Mouse (Mus musculus) kidney, postnatal 10 days (tissue): ENCODE measurements around the gene 4930452B06Rik.

Experiments used
- DNase-seq: peaks from one replicate; pipeline ENCODE4 v3.0.0; 2021; ENCODE audit warnings: mixed read lengths

The 4930452B06Rik gene

DNA sequence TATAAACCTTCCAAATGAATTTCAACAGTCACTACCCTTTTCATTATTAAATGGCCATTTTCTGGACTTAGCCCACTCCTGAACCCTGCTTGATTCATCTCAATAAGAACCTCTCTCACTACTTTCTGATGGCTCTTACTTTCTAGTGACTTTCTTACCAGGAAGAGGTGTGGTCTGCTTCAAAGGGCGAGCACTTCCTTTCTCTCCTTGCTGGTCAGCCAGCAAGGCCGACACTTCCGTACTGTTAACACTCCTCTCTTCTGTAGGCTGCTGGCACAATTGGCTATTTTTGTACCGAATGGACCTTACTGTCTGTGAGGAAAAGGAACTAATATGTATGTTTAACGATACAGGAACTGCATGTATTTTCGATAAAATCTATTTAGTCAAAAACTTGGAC lies 148.4 kb downstream of the 4930452B06Rik start:
- no peak for DNase-seq

DNA sequence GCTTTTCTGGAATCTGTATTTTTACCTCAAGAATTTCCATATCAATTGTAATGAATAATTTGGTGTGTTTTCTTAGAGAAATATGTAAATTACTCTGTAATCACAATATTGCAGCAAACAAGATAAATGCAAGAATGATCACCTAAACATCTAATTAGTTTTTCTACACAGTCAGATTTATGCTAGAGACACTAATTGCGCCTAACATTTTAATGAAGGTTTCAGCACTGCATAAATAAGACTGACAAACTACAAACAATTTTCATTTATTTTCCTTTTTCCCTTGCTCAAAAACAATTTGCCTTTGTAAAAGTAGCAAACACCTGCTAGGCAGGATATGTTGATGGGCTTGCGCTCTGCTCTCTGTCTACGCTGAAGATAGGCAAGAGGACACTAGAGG lies 152.0 kb downstream of the 4930452B06Rik start:
- no peak for DNase-seq

DNA sequence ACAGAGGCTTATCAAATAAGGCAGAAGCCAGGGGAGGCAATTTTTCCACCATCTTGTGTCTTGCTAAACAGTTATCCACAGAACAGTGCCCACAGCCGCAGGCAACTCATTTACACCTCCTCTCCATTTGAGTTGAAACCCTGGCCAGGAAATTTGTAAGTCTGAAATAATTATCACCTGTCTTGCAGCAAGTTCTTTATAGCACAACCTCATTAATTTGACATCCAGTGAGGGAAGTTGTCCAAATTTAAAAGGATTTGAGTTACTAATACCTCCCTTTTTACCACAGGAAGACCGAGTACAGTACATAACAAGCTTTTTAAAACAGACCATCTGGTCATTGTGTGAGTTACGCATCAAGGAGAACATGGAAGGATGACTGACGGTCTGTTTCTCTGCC lies 154.8 kb downstream of the 4930452B06Rik start:
- no peak for DNase-seq

DNA sequence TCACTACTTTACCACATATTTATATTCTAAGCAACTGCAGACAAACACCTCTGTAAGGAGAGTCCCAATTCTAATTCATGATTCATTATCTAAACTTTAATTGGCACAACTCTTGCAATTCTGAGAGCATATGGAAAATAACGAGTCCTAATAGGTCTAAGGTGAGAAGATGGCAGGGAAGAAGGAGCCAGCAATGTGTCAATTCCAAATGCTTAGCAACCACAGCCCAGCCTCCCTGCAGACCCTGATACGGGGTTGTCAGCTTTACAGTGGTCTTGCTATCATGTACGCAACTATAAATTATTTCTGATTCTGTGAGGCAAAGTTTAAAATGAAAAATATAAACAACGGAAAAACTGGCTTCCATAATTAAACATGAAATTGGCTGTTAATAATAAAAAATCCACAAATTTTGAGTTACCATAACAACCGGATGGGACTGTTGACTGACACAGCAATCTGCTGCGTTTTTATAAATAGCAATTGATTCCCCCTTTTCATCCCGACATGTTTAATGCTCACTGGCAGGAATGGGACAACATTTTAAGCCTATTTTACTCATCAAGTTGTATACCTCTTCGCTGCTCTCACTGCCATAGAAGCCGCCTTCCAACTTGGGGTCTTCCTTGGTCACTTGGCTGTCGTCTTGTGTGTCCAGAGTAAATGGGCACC lies 155.6 kb downstream of the 4930452B06Rik start:
- no peak for DNase-seq

DNA sequence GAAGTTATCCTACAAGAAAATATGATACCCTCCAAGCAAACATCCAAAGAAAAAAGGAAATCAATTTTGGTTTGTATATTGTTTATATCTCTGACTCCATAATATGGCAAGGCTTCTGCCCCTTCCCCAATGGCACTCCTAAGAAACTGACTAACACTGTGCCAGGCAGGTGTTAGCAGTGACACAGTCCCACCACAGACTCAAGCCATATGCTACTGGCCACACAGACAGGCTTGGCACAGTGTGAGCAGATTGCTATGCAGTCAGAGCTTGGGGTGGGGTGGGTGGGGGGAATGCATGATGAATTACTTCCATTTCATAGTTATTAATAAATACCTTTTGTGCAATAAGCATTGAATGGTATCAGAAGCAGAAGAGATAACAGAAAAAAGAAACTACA lies 157.4 kb downstream of the 4930452B06Rik start:
- no peak for DNase-seq

DNA sequence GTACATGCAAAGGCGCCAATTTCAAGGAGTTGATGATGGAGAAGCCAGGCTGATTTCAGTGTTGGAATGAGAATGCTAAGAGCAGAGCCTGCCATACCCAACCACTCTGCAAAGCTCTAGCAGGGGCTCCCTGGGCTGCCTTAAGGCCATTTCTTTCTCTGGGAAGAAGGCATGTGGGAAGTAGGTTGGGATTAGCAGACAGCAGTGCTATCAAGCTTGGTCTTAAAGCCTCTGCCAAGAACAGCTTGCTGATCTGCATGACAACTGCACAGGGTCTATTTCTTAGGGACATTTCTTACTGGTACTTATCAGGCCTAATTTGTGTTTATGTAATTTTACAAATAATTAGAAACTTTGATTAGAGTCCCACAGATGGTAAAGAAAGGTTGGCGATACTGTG lies 161.8 kb downstream of the 4930452B06Rik start:
- no peak for DNase-seq

DNA sequence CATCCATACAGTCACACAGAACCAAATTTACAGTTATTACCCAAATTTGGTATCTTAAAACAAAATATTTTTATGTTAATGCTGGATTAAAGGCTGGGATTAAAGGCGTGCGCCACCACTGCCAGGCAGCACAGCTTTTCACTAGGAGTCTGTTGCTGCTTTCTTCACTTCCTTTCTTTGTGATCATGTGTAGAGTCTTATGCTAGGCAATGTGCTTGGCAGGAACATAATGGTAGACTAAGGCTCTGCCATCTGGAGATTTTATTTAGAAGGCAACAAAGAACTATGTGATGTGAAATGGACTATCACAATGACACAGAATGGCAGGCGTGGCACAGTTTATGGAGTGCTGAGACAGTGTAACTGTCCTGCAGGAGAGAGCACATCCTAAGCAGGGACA lies 162.7 kb downstream of the 4930452B06Rik start:
- no peak for DNase-seq

DNA sequence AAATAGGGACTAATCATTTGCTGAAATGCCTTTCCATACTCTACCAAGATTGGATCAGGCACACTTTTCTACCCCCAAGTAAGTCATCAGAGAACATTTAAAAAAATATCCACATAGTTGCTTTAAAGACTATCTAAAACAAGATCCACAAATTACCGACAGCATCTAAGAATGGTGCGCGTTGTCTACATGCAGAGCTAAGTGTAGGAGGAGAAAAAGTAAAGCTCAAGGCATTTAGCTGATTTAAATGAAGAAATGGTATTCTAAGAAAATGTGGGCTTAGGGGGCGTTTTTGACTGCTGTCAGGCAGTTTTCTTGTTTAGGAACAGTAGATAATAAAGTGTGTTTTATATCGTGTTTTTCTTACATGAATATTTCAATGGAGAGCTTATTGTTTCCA lies 163.5 kb downstream of the 4930452B06Rik start:
- no peak for DNase-seq

DNA sequence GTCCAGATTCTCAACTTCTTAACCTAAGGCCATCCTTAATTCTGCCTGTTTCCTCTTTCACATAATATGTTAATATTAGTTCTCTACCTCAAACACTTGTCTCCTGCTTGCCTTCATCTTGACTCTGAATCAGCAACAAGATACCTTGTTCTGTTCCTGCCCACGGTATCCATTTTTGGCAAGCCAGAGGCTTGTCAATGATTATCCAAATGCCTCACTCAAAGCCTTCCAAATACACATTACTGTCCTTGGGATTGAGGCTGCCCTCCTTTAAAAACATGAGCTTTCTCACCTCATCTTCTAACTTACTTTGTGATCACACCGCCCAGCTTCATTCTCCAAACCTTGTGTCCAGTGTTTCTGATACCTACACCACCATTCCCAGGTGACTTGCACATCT lies 170.3 kb downstream of the 4930452B06Rik start:
- DNase-seq: no peak

DNA sequence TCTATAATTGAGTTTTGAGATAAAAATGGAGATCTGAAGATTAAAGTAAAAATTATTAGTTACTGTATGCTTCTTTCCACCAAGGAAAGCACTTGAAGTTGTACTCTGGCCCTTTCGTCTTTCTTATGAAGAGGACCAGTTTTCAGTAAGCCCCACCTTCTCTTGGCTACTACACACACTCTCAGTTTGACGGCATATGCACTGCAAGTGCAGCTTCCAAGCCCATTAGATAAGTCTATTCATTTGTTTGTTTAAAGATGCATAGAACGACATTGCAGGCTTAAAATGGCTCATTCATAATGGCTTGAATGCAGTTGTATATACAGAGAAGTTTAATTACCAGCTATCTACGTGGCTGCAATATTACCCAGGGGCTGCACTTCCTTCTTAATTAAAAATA lies 171.1 kb downstream of the 4930452B06Rik start:
- no peak for DNase-seq

DNA sequence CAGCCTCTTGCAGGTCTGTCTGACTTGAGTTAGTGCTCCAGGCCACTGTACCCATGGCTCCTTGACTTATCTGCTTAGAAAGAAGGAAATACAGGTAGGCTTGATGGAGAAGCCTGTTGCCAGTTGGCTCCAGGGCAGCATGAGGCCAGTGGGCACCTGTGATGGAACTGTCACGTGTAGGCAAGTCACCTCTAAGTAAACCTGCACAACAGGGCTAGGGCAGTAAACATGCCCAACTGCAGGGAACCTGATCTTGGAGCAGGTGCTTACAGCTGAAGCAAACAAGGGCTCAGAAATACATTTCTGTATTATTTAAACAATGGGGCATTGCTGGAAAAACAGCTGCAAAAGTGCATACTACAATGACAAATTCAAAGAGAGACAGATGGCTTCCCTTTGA lies 171.8 kb downstream of the 4930452B06Rik start:
- no peak for DNase-seq

DNA sequence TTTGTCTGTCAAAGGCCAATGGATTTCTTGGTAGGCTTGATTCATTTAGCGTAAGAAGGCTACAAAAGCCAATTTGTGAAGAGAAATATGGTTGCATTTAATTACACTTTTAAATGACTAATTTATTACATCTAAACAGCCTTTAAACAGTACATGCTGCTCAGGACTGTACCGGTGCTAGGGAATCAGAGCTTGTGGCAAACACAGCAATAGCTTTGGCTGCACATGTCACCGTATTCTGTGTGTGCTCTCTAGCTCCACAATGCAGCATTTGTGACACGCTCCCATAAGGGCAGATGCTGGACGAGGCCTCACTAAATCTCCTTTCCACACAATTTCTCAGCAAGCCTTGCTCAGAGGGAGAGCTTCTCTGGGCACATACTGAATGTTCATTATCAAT lies 187.9 kb downstream of the 4930452B06Rik start:
- DNase-seq: no peak

DNA sequence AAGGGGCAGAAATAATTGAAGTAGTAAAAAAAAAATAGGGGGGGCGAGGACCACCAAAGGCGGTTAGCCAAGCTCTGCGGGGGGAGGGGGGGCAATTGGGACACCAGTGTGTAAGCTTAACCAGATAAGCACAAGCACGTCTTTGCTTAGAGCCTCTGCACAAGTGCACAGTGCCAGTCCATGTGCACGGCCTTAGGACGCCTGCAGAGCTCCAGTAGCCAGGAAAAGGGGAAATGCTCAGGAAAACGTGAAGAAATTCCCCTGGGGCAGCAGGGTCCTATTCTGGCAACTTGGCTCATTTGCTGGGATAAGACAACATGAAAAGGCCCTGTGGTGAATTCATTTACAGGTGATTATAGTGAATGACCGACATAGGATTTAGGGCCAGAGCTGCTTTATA lies 188.7 kb downstream of the 4930452B06Rik start:
- no peak for DNase-seq

DNA sequence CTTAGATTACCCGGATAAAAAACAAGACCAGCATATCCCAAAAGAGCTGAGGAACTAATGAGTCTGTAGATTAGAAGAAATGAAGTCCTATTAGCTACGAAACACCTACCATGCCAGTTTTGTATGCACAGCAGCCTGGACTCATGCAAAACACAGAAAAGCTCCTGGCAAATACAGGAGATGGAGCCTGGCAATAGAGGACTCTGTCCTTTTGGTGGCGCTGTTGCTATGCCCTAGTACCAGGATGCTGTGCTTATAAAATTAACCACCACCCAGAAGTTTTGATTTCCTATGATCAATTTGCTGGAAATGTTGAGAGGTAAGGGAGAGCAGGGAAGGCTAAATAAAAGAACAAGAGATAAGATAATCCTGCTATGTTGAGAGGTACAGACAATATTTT lies 189.4 kb downstream of the 4930452B06Rik start:
- DNase-seq: peak; percentile 18

DNA sequence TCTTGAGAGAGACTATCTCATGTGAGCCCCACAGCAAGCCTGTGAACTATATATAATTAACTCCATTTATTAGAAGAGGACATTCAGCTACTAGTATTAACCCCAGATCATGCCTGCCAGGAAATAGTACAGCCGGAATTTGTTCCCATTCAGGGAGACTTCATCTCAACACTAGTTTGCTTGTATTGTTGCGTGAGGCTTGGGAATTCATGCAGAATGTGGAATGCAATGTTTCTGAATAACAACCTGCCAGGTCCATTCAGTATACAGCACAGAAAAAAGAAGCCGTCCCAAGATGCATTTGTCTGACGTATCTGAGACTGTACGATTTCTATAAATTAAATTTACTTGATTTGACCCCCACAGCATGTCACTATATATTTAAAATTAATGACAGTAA lies 190.2 kb downstream of the 4930452B06Rik start:
- DNase-seq: no peak

DNA sequence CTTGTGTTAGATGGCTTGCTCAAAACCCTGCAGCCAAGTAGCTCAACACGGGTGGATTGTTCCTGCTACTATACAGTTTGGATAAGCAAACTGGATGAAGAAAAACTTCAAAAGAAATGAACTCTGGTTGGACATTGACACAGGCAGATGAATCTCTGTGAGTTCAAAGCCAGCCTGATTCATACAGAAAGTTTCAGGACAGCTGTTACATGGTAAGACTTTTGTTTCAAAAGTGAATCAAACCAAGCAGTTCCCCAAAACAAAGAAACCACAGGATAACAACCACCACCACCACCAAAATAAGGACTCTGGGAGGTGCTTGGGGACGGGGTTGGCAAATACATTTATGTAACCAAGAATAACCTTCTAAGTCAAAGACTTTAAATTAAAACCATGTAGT lies 193.2 kb downstream of the 4930452B06Rik start:
- DNase-seq: no peak

DNA sequence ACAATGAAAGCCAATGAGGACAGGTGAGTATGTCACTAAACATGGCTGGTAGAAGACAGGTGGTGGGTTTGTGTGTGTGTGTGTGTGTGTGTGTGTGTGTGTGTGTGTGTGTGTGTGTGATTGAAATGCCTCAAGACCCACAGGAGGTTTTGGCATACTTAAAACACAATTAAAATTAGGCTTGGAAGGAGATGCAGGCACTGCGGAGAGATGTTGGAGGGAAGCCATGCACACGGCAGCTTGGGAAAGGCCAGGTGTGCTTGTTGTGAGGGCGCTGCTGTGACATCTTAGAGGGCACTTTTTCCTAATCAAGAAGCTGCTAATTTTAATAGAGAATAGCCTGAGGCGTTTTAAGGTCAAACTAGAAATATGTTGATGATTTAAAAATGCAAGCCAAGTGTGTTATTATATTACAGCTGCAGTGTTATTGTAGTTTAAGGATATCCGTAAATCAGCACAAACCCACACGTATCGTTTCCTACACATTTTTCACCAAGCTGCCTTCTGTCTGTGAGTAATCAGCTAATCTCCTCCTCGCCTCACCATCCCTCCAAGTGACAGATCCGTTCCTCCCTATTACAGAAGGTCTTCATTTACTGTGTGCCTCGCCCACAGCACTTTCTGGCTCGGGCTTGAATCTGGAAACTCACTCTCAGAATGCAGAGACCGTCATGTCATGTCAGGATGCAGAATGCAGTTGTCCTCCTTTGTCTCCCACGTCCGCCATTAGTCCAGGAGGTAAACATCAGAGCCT lies 201.5 kb downstream of the 4930452B06Rik start:
- no peak for DNase-seq

DNA sequence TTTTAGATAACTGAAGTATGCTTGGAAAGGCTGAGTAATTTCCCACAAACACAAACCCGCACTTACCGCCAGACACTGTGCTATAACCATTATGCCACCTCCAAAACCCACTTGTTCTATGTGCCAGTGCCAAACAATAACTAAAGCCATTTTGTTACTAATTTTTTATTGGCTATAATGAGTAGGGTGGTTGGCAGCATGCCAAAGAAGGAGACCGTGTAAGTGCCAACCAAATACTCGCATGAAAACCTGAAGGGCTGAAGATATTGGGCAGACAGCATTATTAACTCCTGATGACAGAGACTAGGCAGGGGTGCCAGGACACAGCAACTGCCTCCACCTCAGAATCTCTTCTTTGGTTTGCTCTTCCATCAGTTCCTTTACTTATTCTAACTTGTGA lies 203.1 kb downstream of the 4930452B06Rik start:
- no peak for DNase-seq

DNA sequence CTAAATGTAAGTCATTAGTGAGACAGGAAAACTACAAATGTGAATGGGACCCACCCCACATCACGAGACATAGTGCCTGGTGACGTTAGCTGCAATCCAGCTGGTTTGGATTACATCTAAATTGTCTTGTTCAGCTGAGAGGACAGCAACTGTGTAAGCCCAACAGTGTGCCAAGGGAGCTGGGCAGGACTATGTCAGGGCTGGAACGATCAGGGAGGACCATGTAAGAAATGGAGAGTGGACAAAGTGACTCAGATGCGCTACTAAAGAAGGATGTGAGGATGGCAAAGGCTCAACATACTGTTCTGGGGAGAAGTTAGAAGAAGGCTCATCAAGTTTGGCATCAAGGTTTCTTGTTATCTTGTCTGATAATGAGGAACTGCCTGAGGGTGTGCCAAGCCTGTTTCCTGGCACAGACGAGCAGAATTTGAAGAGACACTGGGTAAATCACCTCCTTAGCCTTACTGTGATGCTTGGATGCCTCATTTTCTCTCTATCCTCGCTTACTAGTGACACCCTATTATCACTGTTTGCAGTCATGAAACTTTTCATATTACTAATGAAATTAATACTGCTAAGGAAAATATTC lies 203.6 kb downstream of the 4930452B06Rik start:
- no peak for DNase-seq

DNA sequence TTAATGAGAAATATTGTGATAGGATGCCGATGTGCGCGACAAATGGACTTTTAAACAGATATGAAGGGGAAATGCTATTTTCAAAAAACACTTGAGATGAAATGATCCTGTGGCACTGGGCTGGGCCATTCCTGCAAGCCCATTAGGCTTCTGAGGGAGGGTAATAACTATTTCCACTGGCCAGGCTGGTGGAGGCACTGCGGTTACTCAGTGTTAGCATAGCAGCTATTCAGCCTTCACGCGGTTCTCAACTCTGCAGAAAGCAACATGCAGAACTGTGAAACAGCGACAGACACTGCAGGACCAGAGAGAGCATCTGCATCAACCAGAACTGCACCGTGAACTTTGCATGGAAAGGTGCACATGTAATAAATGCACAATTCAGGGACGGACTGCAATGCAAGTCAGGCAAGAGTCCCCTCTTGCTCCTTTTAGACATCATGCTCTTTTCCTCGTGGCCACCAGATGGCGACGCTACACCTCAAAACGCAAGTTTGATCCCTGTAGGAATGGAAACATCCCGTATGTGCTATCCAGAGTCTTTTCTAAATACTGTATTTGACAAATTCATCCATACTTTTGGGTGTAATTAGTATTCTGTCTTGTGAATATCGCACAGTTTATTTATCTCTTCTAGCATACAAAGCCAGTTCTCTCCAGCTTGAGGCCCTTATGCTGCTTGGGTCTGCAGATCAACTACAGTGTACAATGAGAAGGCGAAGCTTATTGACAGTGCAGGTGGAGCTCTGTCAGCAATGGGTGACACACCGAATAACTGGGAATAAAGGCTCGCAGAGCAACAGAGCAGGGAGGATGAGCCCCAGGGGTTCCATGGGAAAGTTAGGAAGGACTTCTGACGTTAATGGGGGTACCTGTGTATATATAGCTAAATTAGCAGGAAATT lies 205.6 kb downstream of the 4930452B06Rik start:
- DNase-seq: peak; percentile 72

DNA sequence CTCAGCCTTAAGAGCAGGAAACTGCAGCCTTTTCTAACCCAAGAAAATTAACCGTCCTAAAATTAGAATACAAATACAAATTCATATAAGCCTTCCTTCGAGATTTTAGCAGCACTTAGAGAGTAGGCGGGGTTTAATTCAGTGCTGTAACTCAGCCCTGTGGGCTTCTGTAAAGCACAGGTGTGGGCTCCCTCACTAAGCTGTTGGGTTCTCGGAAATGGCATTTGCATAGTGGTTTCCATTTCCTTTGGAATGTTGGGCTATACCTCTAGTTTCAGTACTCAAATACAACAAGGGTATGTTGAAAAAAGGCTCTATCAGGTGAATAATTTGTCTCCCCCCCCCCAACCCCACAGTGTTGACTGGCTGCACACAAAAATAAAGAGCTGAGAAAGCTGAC lies 206.3 kb downstream of the 4930452B06Rik start:
- DNase-seq: no peak

DNA sequence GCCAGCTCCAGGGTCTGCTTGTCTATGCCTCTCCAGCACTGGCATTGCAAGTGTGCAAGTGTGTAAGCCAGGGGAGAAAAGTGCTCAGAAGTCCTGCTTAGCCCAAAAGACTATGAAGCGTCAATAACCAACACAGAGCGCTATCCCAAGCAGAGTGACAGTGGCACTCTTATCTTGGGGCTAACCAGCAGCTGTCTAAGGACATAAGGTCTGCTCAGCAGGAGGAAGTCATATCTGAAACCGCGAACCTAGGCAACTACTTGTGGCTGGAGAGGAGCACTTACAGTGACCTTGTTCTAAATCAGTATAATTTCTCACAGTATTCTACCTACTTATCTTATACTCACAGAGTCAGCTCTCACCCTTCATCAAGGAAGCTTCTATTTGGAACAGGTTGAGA lies 214.9 kb downstream of the 4930452B06Rik start:
- no peak for DNase-seq

DNA sequence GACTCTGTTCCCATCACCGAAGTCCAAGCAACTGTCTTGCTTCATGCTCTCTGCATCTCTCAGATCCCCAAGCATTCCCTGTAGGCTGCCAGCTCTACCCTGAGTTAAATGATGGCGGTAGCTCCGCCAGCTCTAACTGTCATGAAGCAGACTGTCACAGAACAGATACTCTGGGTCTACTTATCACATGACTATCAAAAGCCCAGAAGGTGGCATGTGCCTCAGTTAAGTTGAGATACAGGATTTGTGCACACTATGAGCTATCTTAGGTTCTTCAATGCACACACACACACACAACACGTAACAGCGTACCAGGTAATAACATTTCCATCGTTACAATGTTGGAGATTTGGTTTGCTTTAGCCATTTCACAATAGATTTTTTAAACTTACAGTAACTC lies 215.7 kb downstream of the 4930452B06Rik start:
- no peak for DNase-seq
